Mouse (Mus musculus) kidney, adult 2 months (tissue): ENCODE results near the gene Mfsd14a.

Source experiments
- CTCF ChIP-seq: fragments of 200-500 bp; conservative IDR thresholded peaks from 2 replicates; pipeline ENCODE4 v1.5.1; 2011; ENCODE audit warnings: low read depth, mild to moderate bottlenecking, control low read depth, low read length, moderate library complexity, mixed read lengths; ENCODE audit not compliant: insufficient read depth, insufficient read length
- POLR2A ChIP-seq: fragments of 200-500 bp; IDR thresholded peaks from one replicate; pipeline ENCODE4 v1.6.1; 2011; ENCODE audit warnings: low read depth, low read length, control low read depth

DNA sequence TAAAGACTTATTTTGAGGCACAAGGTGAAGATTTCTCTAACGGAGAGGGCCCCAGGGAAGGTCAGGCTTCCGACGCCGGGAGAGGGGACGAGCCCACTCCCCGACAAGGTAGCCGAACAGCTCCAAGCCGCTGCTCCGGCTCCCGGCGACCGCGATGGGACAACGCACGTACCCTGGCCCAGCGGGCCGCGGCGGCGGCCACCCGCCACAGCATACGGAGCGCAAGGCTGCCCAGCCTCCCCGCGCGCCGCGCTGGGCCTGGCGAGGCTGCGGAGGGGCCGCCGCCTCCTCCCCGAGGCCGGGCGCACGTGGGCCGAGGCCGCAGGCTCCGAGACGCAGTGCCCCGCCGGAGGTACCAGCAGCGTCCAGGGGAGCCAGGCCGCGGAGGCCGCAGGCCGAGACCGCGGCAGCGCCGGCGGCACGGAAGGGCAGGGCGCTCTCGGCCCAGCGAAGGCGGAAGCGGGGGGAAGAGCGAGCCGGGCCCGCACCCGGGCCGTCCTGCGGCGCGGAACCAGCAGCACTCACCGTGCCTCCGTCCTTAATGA, 535 bp downstream of the Mfsd14a start:
- TF ChIP-seq POLR2A (no peak), CTCF (no peak)
